Mouse (Mus musculus) C2C12 (cell line): Measurements from ENCODE around the gene Nuak1.

Source experiments
- CTCF ChIP-seq: IDR thresholded peaks from one replicate; pipeline ENCODE4 v1.5.1; 2011; ENCODE audit not compliant: control insufficient read depth, insufficient read depth, insufficient read length
- FOSL1 ChIP-seq: IDR thresholded peaks from one replicate; pipeline ENCODE4 v1.8.0; 2011; ENCODE audit warnings: mild to moderate bottlenecking, low read length; ENCODE audit not compliant: poor library complexity, insufficient read depth, severe bottlenecking
- MAX ChIP-seq: IDR thresholded peaks from one replicate; pipeline ENCODE4 v1.6.1; 2011; ENCODE audit warnings: mild to moderate bottlenecking, control low read depth
- MYOD1 ChIP-seq: IDR thresholded peaks from one replicate; pipeline ENCODE4 v1.6.1; 2011; ENCODE audit warnings: low read depth; ENCODE audit not compliant: control insufficient read depth, insufficient read length
- MYOG ChIP-seq: IDR thresholded peaks from one replicate; pipeline ENCODE4 v1.6.1; 2011; ENCODE audit not compliant: control insufficient read depth, insufficient read length; ENCODE audit errors: extremely low read depth
- USF1 ChIP-seq: IDR thresholded peaks from one replicate; pipeline ENCODE4 v1.6.1; 2011; ENCODE audit warnings: low read depth, mild to moderate bottlenecking, control low read depth, moderate library complexity

DNA sequence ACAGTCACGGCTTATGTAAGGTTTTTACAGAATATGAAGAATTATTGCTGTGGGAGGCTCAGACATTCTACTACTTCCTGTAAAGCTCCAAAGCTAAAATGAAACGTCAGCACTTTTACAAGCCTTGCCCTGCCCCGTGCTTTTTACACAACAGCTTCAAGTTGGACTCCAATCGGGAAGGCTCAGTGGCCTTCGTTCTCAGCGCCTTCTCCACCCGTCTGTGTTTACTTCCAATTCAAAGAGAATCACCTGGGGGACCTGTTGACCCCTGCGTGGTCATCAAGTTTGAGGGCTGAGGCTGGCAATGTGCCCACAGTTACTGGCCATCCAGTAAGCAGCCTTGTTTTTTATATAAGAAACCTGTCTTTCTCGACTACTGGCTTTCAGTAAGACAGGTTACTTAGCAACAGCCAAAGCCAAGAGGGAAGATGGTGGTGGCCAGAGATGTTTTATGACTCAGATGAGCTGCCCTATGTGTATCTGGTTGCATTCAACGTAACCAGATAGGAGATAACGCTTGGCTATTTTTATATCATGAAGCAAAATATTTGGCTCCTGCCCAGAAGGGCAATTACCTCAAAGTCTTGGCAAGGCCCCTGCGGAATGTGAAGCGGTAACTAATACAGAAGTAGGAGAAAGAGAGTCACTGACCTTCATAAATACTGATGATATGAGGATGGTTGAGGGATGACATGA lies 31.3 kb downstream of the Nuak1 start:
- TF ChIP-seq USF1 (no peak), CTCF (no peak), MAX (no peak), MYOG (no peak), MYOD1 (no peak), FOSL1 (no peak)
